Mouse (Mus musculus) A20 (cell line): ENCODE results near the gene Nos3.

Experiments
- DNase-seq: peaks from one replicate; pipeline ENCODE4 v3.0.0-alpha.2; 2011; ENCODE audit warnings: low read depth, low spot score

Gene Nos3

GRCm38 (mm10) chr5:24426556-24427284 lies 62.1 kb downstream of the Nos3 start:
- no peak for DNase-seq

GRCm38 (mm10) chr5:24427285-24427633 lies 62.6 kb downstream of the Nos3 start:
- DNase-seq: no peak

GRCm38 (mm10) chr5:24427981-24428402 lies 63.4 kb downstream of the Nos3 start:
- DNase-seq: no peak

- DNase-seq: no peak
Observed at GRCm38 (mm10) chr5:24428596-24428995, 64.0 kb downstream of the Nos3 start.

- no peak for DNase-seq
Observed at GRCm38 (mm10) chr5:24433993-24434392, 69.4 kb downstream of the Nos3 start.
